Mouse (Mus musculus) hindbrain, postnatal 0 days (tissue): ENCODE results near the gene Stpg4. TPM values are rescaled to one million over a fixed set of nuclear protein-coding genes. Genes with fewer than 3 reads are reported as not detected.
A peak's percentile ranks its signal among the peaks of the same experiment; 100 is the strongest.

ENCODE experiments used
- ATAC-seq: fragments of 200-750 bp; cut with Nextera tagmentation; 2 replicates; pipeline ENCODE4 v1.8.0; 2017; ENCODE audit warnings: mild to moderate bottlenecking, moderate TSS enrichment, moderate library complexity
- DNase-seq: peaks from one replicate; pipeline ENCODE4 v3.0.0-alpha.2; 2015; ENCODE audit warnings: low spot score
- H3K27ac ChIP-seq: fragments of 300-500 bp; sonication (generic); 2 replicates; pipeline ENCODE4 v1.5.1; 2014; ENCODE audit warnings: mild to moderate bottlenecking
- H3K27me3 ChIP-seq: fragments of 300-500 bp; sonication (generic); 2 replicates; pipeline ENCODE4 v1.6.1; 2014; ENCODE audit warnings: low read length, mixed read lengths; ENCODE audit not compliant: insufficient read depth
- H3K36me3 ChIP-seq: fragments of 300-500 bp; sonication (generic); 2 replicates; pipeline ENCODE4 v1.6.1; 2014; ENCODE audit warnings: low read length, mixed read lengths; ENCODE audit not compliant: insufficient read depth
- H3K4me1 ChIP-seq: fragments of 300-500 bp; sonication (generic); 2 replicates; pipeline ENCODE4 v1.6.1; 2014; ENCODE audit warnings: antibody characterized with exemption, low read length, mixed read lengths; ENCODE audit not compliant: insufficient read depth
- H3K4me2 ChIP-seq: fragments of 300-500 bp; sonication (generic); 2 replicates; pipeline ENCODE4 v1.6.1; 2014; ENCODE audit warnings: low read depth, mild to moderate bottlenecking, low read length, moderate library complexity, mixed read lengths
- H3K4me3 ChIP-seq: fragments of 300-500 bp; sonication (generic); 2 replicates; pipeline ENCODE4 v1.5.1; 2014; ENCODE audit warnings: low read length
- H3K9ac ChIP-seq: fragments of 300-500 bp; sonication (generic); replicated peaks from 2 replicates; pipeline ENCODE4 v1.6.1; 2014; ENCODE audit warnings: mild to moderate bottlenecking, low read length, moderate library complexity, mixed read lengths
- H3K9me3 ChIP-seq: fragments of 300-500 bp; sonication (generic); 2 replicates; pipeline ENCODE4 v1.6.1; 2016; ENCODE audit warnings: low read length, mixed read lengths
- CTCF ChIP-seq: IDR thresholded peaks from 2 replicates; pipeline ENCODE4 v1.5.1; 2016; ENCODE audit warnings: antibody characterized with exemption, control low read depth, low read depth
- WGBS: fragments of 180-500 bp; shearing (Covaris S2); extraction: QIAGEN DNeasy Blood & Tissue Kit; methylation state at CpG from one replicate; pipeline ENCODE4 v1.1.7; 2014; 5-methylcytosine and 5-hydroxymethylcytosine counted together
- polyA plus RNA-seq: library from polyadenylated mRNA; unstranded; fragments of >200 nt; fragmentation: Nextera tagmentation; extraction: Ambion mirVana; gene quantifications from 2 replicates; pipeline ENCODE4 v1.2.1, GENCODE M21; 2015
- total RNA-seq: library from RNA; depleted of rRNA; stranded (reverse); fragments of >200 nt; gene quantifications from 2 replicates; pipeline ENCODE4 v1.2.3, GENCODE M21; 2014

The Stpg4 gene
- total and polyA plus RNA-seq, 2 experiments from 2014 or later: 0.31 TPM; not detected in 1

DNA sequence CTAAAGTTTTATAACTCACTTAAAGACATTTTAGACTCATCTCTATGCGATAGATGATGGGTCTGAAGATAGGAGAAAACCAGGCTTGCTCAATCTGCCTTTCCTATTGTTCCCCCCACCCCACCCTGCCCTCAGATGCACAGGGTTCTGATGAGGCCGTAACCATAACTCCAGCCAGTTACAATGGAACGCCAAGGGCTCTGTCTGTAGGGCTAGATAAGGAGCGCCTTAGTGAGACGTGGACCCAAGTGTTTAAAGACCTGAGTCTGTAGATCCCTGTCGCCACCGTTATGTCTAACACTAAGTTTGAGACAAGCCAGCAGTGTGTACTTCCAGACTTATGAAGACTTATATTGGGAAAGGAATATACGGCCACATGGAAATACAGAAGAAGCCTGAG lies 72.1 kb downstream of the Stpg4 start:
- no peak overlapping the region for H3K4me3 ChIP-seq
- TF ChIP-seq CTCF: no peak
- H3K4me2 ChIP-seq: no peak overlapping the region
- no peak overlapping the region for H3K27ac ChIP-seq
- DNase-seq (no peak), ATAC-seq (no peak)
- 93% methylated on average over 8 of the region's 8 CpGs for WGBS
- no peaks in the 10 kb centered on the region for H3K27me3 ChIP-seq
- H3K9ac ChIP-seq: no peak overlapping the region
- peaks cover 17% of the 10 kb centered on the region for H3K4me1 ChIP-seq
- H3K9me3 ChIP-seq: no peaks in the 10 kb centered on the region
- no peaks in the 10 kb centered on the region for H3K36me3 ChIP-seq

DNA sequence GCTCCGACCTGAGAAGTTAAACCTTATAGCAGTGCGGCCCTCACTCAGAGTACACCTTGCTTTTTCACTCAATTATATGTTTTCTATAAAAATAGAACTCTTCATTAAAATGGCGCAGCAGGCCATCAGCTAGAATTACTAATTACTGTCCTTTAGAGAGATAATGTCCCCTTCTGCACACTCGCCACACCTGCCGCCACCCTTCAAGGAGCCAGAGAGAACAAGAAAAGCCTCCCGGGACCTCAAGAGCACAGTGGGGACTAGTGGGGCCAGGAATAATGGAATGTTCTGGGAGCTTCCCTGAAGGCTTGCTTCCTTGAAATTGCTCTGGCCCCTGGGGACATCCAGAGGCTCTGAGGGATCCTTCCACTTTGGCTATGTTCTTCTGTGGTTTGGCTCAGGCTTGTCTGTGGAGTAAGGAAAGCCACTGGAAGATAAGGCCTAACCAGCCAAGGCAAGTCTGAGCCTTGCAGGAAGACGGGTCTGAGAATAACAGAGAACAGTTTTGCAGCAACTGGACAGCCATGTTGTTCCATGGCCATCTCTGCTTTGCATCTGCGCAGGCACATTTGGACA lies 73.7 kb downstream of the Stpg4 start:
- no peak overlapping the region for H3K4me2 ChIP-seq
- 82% methylated on average over 8 of the region's 8 CpGs for WGBS
- no peak overlapping the region for H3K27ac ChIP-seq
- DNase-seq (no peak), ATAC-seq (no peak)
- peaks cover 17% of the 10 kb centered on the region for H3K4me1 ChIP-seq
- no peaks in the 10 kb centered on the region for H3K36me3 ChIP-seq
- H3K27me3 ChIP-seq: no peaks in the 10 kb centered on the region
- no peak overlapping the region for H3K4me3 ChIP-seq
- H3K9ac ChIP-seq: no peak overlapping the region
- no peaks in the 10 kb centered on the region for H3K9me3 ChIP-seq
- no peak for TF ChIP-seq CTCF

DNA sequence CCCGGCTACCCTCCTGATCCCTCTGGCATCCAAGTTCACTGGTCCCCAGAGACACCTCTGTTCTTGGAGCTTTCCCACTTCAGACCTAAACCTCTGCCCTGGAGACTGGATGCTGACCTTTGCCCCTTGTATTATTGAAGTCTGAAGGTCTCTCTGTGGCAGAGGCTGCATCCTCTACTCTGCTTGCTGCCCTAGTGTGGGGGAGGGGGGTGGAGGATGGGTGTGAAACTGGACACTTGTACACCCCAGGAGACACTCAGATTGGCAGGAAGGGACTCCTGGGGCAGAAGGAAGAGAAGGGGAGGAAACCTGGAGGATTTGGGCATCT lies 74.7 kb downstream of the Stpg4 start:
- Histone ChIP-seq H3K4me2 (no peak overlapping the region), H3K9me3 (no peaks in the 10 kb centered on the region), H3K36me3 (no peaks in the 10 kb centered on the region), H3K27ac (no peak overlapping the region), H3K4me3 (no peak overlapping the region), H3K9ac (no peak overlapping the region), H3K27me3 (no peaks in the 10 kb centered on the region), H3K4me1 (peaks cover 17% of the 10 kb centered on the region)
- no peak for TF ChIP-seq CTCF
- no peak for ATAC-seq
- no peak for DNase-seq
- WGBS: 35% methylated on average over 1 of the region's 1 CpGs

DNA sequence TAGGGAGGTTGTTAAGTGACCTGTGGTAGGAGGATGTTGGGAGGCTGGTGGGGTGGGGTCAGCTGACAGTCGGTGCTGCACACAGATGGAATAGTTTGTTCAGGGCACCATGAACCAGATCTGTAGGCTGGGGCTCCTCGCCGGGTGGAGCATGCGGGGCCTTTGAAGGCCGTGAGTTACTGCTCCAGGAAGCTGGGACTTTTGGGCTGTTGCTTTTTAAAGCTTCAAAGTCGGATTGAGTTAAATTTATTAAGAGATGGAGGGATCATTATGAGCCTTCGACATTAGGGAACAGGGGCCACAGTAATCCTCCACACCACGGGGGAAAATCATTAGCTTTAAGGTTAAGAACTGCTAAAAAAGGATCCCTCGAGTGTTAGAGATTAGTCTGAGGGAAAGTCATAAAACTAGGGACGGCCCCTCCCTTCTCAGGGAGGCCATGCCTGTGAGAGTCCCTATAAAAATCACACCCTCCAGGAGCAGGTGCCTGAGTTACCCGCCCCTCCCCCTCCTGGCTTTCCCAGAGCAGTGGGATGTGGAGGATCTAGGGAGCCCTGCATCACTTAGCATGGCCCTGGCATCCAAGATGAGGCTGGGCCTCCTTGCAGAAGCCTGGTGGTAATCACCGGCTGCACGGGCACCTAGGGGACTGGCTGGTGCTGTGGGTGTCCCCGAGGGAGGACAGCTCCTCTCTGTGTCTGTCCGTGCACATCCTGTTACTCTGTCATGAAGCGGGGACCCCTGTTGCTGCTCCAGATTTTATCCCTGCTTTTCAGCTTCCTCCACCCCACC lies 75.2 kb downstream of the Stpg4 start:
- ATAC-seq: no peak

DNA sequence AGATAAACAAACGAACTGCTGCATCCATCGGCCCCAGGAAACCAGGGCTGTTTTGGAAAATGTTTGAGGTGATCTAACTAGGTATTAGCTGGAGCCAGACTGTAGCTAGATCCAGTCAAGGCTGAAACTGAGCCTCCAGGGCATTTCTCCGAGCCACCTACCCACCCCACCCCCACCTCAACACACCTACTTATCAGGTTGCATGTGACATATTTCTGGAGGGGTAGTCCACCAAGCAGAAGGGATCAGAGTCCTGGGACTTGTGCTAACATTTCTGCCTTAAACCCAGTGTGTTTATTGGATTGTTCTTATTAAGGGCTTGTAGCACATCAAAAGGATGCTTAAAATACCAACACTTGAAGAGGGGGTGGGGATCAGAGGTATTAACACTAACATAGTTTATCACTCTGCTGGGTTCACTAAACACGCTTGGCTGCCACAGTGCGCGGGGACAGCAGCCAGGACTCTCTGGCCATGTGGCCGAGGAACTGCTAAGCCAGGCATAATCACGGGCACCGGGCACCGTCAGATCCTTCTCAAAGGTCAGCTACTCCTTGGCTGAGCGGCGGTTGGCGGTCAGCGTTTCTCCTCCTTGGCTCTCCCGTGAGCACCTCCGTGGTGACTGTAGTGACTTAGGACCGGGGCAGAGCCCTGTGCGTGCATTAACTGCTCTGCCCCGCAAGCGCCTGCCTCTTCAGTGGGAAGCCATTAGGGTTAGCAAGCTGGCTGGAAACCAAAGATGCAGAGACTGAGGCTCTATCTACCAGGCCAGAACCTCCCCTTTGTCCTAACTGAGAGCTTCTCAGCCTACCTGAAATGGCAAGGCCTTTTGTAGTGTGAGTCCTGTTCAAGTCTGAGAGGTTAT lies 76.1 kb downstream of the Stpg4 start:
- Histone ChIP-seq H3K4me3 (no peak overlapping the region), H3K27me3 (no peaks in the 10 kb centered on the region), H3K4me1 (peaks cover 17% of the 10 kb centered on the region), H3K27ac (peak overlapping the region; percentile 32; the same call in 1 of the 2 replicates), H3K4me2 (peak overlapping the region; percentile 18; the same call in 1 of the 2 replicates), H3K9ac (no peak overlapping the region), H3K36me3 (no peaks in the 10 kb centered on the region), H3K9me3 (no peaks in the 10 kb centered on the region)
- no peak for DNase-seq
- WGBS: 31% methylated on average over 20 of the region's 20 CpGs
- ATAC-seq: no peak
- TF ChIP-seq CTCF: no peak

More for the DNA sequence above, 75.2 kb downstream of the Stpg4 start:
- Histone ChIP-seq H3K27ac (no peak overlapping the region; the same call in 1 of the 2 replicates), H3K9ac (no peak overlapping the region), H3K4me2 (0 out of 2 replicates have a peak overlapping the region, but pooled peaks have one; percentile 18), H3K36me3 (no peaks in the 10 kb centered on the region), H3K4me1 (peaks cover 17% of the 10 kb centered on the region), H3K4me3 (no peak overlapping the region), H3K27me3 (no peaks in the 10 kb centered on the region), H3K9me3 (no peaks in the 10 kb centered on the region)
- no peak for DNase-seq
- TF ChIP-seq CTCF: no peak
- 44% methylated on average over 16 of the region's 16 CpGs for WGBS

DNA sequence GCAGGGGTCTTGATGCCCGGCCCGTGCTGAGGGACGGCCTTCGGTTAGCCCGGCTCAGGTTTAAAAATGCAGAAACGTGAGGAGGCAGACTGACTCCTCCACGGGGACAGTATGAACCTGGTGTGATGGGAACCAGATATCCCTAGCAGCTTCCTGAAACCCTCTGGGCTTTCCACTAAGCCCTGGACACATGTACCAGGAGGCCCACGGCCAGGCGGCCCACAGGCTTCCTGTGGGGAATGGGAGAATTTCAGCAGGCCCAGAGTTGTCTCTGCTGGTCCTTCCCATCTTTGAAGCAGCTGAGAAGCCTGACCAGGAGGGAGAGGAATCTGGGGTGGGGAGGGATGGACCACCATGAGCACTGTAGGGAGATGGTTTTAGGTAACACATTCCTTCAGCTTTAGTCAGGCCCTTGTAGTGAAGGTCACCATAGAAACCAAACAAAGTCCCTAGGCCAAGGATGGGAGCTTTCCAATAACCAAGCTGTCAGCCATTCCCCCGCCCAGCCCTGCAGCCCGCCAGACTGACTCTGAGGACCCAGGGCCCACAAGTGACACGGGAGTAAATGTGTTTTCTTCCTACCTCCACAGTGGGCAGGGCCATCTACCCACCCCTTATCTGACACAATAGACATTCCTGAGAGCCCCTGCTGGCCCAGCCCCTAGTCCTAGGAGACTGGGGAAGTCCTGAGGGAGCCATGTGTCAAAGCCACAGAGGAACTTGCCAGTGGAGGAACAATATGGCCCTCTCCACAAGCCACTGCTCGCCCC lies 76.9 kb downstream of the Stpg4 start:
- 58% methylated on average over 13 of the region's 13 CpGs for WGBS
- Histone ChIP-seq H3K36me3 (no peaks in the 10 kb centered on the region), H3K9ac (no peak overlapping the region), H3K4me1 (peaks cover 17% of the 10 kb centered on the region), H3K27me3 (no peaks in the 10 kb centered on the region), H3K4me3 (no peak overlapping the region), H3K4me2 (no peak overlapping the region), H3K9me3 (no peaks in the 10 kb centered on the region), H3K27ac (peak overlapping the region; percentile 32; the same call in 1 of the 2 replicates)
- no peak for DNase-seq
- no peak for TF ChIP-seq CTCF
- ATAC-seq: 0 out of 2 replicates have a peak, but pooled peaks have one; percentile 12
